Mouse (Mus musculus) kidney, adult 18-20 months (tissue): ENCODE results near the gene Dock1.

ENCODE experiments used
- DNase-seq: peaks from one replicate; pipeline ENCODE4 v3.0.0; 2021

The Dock1 gene

GRCm38 (mm10) chr7:134696126-134696979 is 25.9 kb downstream of the Dock1 start:
- DNase-seq: no peak

- no peak for DNase-seq
Measured at GRCm38 (mm10) chr7:134697479-134697878, 27.0 kb downstream of the Dock1 start.

DNA sequence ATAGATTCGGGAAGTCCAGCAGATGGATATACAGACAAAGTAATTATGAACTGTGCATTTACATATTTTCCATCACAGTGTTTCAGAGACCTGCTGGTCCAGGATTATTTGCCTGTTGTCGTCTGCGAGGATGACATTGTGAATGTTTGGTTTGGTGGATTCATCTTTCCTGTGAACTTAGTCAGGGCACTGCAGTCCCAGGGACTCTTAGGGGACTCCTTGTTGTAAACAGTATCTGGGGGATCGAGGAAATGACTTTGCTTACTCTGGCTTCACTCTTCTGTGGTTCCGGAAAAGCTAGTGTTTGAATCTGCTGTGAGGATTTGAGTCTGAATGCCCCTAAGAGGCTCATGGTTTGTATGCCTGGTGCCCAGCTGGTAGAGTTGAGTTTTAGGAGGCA is 27.8 kb downstream of the Dock1 start:
- DNase-seq: no peak

- no peak for DNase-seq
Measured at GRCm38 (mm10) chr7:134700001-134700400, 29.5 kb downstream of the Dock1 start.

DNA sequence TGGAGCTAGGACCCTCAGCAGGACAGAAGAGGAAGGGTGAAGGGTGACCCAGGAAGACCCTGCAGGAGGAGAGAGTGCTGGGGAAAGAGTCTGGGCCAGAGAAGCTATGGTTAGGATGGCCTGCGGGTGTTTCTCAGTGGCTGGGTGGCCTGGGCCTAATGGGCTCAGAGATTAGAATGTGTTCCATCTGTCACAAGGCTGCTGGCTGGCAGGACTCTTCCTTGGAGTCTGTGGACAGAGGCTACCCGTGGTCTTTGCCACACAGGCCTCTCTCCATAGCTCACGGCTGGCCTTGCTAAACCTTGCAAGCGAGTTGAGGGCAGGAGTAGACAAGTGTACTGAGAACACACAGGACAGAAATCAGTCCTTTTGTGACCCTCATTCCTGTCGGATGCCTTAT is 32.0 kb downstream of the Dock1 start:
- DNase-seq: no peak

GRCm38 (mm10) chr7:134703704-134704103 is 33.2 kb downstream of the Dock1 start:
- DNase-seq: peak; percentile 65

DNA sequence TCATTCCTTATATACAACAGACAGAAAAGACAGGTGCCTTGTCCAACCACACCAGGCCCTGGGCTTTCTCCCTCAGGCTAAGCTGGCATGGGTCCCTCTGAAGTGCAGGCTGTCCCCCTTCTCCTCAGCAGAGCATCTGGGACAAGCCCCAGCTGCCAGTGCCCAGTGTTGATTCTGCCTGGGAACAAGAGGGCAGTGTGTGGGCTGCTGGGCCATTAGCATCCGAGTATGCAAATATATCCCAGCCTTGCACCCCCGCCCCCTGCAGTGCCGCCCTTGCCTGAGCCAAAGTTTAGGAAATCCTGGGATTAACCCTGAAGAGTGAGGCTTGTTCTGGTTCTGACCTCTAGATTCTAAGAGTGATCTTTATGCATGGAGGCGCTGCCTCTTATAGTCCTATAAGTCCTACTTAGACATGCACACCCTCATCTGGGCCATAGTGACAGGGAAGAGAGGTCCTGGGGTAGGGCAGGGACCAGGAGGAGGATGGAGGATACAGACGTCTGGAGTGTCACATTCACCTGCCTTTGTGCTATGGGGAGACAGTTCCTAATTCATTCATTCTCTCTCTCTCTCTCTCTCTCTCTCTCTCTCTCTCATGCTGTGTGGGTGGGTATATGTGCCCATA is 38.9 kb downstream of the Dock1 start:
- no peak for DNase-seq

DNA sequence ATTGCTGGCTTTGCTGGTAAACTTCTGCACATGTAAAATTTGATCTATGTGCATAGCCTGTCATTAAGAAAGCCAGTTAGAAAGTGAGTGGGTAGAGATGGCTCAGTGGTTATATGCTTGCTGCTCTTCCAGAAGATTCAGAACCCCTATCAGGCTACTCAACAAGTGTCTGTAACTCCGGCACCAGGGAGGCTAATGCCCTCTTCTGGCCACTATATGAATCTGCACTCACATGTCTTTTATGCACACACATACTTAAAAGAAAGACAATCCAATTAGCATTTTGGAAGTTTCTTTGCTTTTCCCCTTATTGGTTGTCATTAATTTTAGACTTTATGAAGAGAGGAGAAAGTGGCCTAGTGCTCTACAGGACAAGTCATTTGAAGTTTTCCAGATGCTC is 41.1 kb downstream of the Dock1 start:
- DNase-seq: no peak

DNA sequence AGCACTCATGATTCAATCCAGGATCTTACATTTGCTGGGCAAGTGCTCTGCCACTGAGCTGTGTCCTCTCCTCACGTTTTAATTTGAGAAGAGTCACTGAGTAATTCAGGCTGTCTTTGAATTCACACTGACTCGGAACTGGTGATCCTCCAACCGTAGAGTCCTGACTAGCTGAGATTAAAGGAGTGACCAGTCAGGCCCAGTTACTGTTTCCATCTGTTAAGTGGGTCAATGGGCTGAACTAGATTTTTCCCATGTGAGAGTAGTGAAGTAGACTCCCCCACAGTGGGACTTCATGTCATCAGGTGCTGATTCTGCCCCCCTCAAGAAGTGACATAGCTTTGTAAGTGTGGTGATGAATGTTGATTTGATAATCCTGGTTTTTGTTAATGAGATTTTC is 49.0 kb downstream of the Dock1 start:
- no peak for DNase-seq

- no peak for DNase-seq
Measured at GRCm38 (mm10) chr7:134722361-134722760, 51.9 kb downstream of the Dock1 start.

DNA sequence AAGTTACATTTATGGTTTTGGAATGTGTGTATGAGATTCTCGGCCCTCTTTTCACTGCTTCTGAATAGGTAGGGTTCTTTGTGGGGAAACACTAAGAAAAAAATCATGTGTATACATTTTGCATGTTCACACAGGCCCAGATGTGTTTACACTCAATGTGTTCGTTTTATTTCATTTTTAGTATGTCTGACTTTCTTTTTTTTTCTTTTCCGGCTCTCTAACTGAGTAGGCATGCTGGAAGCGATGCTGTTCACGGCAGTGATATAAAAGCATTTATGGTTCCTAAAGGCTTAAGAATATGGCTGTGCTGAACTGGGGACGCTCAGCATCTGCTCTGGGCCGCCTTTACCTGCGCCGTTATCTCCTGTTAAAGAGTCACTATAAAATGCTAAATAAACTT is 52.5 kb downstream of the Dock1 start:
- no peak for DNase-seq

DNA sequence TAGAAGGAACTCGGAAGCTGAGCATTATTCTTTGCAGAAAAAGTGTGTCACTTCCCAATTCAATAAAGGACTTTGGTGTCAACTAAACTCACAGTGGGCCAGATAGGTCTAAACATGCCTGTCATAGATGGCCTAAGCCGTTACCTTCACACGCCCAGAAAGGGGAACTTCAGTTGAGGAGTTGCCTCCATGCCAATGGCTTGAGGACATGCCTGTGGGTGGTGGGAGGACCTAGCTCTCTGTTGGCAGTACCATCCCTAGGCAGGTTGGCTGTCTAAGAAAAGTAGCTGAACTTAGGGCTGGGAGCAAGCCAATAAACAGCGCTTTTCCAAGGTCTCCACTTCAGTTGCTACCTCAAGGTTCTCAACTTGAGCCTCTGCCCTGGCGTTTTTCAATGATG is 53.1 kb downstream of the Dock1 start:
- DNase-seq: no peak

DNA sequence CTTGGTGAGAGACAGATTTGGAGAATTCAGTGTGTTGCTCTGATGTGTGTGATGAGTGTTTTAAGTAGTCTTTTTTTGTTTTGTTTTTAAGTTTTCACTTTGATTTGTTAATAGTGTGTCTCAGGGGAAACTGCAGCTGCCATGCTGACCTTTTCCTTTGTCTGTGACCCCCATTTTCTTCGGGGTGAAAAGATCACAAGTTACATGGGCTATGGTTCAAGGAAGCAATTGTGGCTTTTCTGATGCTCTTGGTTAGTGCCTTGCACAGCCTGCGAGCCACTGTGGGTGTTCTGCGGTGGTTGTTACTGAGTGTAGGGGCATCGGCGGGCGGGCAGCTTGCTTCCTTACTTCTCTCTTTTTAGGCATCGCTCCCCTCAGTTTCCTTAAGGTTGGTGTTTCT is 54.4 kb downstream of the Dock1 start:
- no peak for DNase-seq

DNA sequence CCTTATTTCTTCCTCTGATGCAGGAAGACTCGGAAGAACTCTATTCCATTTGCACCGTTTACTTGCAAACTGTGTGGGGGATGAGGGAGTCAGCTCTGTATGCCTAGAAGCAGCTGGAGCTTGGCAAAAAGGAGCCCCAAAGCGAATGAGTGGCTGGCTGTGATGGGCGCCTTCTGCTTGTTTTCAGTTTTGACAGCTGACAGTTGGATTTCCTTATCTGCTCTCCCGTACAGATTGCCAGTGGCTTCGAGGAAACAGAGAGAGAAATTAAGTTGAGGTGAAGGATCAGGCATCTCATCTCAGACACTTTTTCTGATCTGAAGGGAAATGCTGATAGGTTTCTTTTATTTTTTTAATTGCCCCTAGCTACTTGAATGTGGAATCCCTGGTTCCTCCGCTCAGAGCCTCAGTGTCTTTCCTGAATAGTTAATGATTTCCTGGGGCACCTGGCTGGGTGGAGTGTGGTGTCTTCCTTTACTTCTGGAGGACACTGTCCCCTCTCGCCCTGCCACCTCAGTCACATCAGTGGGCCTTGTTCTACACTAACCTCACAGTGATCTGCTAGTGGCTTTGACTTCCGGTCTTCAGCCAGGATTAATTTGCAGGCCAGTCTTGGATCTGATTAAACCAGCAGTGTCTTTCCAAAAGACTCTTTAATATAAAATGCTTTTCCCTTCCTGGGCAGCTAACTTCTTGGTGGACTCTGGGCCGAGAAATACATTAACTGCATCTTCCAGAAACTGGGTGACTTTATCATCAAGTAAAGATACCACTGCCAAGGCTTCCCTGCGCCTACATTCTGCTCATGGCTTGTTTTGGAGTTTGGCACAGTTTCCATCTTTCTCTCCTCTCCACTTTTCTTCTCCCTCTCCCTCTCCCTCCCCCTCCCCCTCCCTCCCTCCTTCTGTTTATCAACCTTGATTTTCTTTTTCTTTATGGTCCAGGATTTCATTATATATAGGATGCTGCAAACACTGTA is 55.4 kb downstream of the Dock1 start:
- no peak for DNase-seq

DNA sequence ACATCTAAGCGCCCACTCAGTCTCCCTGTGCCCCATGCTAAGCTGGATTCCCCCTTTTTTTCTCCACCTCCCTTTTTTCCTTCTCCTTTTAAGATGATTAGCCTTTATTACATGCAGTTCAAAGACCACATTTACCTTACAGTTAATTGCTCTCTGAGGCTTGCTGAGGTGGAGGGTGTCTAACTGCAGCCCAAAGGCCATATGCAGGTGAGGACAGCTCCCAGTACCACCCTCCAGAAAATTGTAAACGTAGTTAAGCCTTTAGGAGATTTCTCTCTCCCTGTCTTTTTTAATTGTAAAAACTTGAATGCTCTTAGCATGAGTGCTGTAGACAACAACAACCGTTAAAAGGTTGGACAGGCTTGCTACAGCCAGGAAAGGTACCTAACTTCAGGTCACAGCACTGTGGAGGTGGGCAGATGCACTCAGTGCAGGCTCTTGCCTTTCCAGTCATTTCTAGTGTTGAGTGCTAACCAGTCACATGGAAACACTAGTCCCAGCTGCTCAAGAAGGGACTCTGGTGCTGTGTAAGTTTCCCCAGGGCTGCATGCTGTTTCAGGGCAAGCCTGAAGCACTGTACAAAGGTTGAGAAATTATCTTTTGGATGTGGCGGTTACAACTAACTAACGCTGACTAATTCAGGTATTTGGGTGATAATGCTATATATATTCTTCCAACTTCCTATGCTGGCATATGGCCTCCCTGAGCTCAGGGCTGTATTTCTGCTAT is 56.2 kb downstream of the Dock1 start:
- no peak for DNase-seq

DNA sequence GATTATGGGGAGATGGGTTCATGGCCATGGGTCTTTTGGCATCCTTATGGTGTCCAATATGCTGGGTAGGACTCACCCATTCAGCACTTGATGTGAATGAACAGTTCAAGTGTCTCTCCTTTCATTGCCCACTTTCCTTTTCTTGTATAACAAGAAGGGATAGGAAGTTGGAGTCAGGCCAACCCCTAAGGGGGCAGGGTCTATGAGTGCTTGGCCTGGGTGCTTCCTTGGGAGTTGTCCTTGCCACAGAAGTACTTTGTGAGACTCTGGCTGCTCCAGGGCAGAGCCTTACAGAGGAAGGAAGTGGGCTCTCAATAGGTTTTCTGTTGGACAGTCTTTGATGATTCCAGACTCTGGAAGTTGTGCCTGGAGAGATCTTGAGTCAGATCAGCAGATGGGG is 58.9 kb downstream of the Dock1 start:
- DNase-seq: no peak

DNA sequence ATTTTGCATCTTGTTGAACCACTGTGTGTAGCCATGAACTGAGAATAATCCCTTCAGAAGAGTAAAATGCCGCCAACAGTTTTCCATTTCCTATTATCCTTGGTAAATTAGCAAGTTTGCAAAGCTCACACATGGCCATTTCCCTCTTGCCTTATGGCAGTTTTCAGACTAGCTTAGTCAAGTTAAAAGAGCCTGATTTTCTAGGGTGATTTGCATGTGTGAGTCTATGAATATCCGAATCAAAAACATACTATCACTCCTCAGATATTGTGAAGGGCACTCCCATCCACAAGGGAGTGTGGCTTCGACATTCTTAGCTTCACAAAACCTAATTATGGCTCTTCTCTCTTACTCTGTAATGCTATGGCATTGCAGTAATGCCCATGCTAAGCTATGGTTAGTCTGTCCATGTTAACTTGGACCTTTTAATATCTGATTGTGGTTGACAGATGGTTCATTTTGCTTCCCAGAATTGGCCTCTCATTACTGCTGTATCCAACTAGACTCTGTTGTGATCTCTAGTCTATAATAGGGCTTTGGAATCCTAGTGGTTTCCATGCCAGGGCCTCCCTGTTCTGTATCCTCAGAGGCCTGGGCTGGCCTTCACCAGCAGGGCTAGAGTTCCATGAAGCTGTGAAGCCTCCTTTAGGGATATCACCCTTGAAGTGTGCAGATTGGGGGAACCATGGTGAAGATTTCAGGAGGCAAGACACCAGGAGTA is 60.1 kb downstream of the Dock1 start:
- no peak for DNase-seq

- DNase-seq: no peak
Measured at GRCm38 (mm10) chr7:134747059-134747458, 76.6 kb downstream of the Dock1 start.

GRCm38 (mm10) chr7:134748376-134748775 is 77.9 kb downstream of the Dock1 start:
- no peak for DNase-seq

DNA sequence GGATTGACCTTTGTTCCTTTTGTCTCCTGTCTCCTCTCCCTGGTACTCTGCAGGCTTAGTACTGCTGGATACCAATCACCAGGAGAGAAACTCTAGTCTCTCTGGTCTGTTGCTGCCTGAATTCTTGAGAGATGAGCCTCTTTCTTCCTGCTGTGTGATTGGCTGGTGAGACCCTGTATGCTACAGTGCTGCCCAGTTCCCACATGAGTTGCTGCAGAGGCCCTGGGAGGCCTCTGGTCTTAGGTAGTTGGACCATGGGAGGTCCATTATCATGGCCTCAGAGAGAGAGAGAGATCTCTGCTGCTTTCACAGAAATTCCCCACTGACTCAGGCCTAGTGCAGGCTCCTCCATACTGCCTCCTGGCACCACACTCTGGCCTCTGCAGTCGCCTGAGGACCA is 79.2 kb downstream of the Dock1 start:
- DNase-seq: no peak

- DNase-seq: no peak
Measured at GRCm38 (mm10) chr7:134751496-134751895, 81.0 kb downstream of the Dock1 start.

DNA sequence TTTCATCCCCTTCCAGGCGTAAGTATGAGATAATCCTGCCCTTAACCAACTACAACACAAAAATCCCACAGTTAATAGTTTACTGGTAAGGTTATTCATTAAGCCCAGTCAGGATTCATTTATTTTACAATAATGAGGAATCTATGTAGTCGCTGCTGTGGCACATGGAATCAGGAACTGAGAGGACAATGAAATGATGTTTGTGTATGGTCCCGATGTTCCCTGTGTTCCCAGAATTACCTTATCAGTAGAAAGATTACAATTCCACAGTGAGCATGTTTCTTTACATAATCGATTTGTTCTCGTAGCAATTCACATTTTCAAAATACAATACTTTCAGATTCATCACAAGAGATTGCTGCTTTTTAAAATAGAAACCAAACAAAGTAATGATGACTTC is 83.0 kb downstream of the Dock1 start:
- no peak for DNase-seq
